Comparison of ENCODE assay signal across 11 mouse cellular contexts in genomic region chr9:119751507-119751906, GRCm38 (mm10). TPM values are rescaled to one million over a fixed set of nuclear protein-coding genes. Genes with fewer than 3 reads are reported as not detected.
DNase-seq lines count a peak whose midpoint lies in the region; ATAC-seq lines count a peak whose summit lies in the region.
"Had no signal": no experiment of that assay in that cellular context is flagged by ENCODE, and none has a peak within 500 bp of the region (broad histone marks: within the 10 kb centered on the region; RNA-seq: fewer than 3 reads in every experiment).

No protein-coding gene starts in this region.

- DNase-seq in kidney, postnatal 10 days = peak; percentile 13
- no peak for DNase-seq in kidney, adult 11 months
- DNase-seq in MN1 (ENCODE audit: low spot score) = peak; percentile 41
- DNase-seq in embryo, embryonic 10.5 days (ENCODE audit: low spot score) = peak; percentile 71
- peak; percentile 2 for DNase-seq in yolk sac, embryonic 10.5 days (ENCODE audit: low spot score)
- no peak for DNase-seq in c-Kit-positive CD71-positive TER-119-positive erythroid progenitor cells, embryonic 14.5 days (ENCODE audit: low spot score)
- DNase-seq: liver, embryonic 13.5 days had no signal

- peak; percentile 61 for ATAC-seq in inflammation-experienced regulatory T-cells, adult 6 months
- peak; percentile 84 for ATAC-seq in megakaryocyte progenitor cell, adult 5-6 weeks (replicated peaks; ENCODE audit: poor library complexity)

RNA-seq across cellular contexts. Expression of gene Scn10a, which starts 32.4 kb away (rescaled TPM):
- polyA plus RNA-seq in inflammation-experienced regulatory T-cells, adult 6 months (2017; shearing (Covaris generic)) = not detected
- total RNA-seq in megakaryocyte progenitor cell, adult 5-6 weeks (2015) = not detected in 2 replicates
- total RNA-seq in megakaryocyte progenitor cell, adult 5-6 weeks (2017) = not detected in 2 replicates
- polyA plus RNA-seq: erythroblast, embryonic 14.5 days; stomach, embryonic 16.5 days had no signal

Comparison
In these comparisons a context has a peak if more than half of its experiments do, and no peak if none do; other contexts are left out.
1. DNase-seq: peak in kidney, postnatal 10 days (single experiment), MN1 (single experiment), embryo, embryonic 10.5 days (single experiment) and yolk sac, embryonic 10.5 days (single experiment); none in kidney, adult 11 months (single experiment) and c-Kit-positive CD71-positive TER-119-positive erythroid progenitor cells, embryonic 14.5 days (single experiment).